Comparison of ENCODE assay signal across 8 mouse cellular contexts in genomic region chr3:104643810-104644270, GRCm38 (mm10). TPM values are rescaled to one million over a fixed set of nuclear protein-coding genes. Genes with fewer than 3 reads are reported as not detected.
DNase-seq lines count a peak whose midpoint lies in the region; ATAC-seq lines count a peak whose summit lies in the region.

No protein-coding gene starts in this region.

- H3K36me3 ChIP-seq in intestine, embryonic 14.5 days (ENCODE audit: control insufficient read depth, insufficient read depth, low read length), result no peaks in the 10 kb centered on the region

- H3K27ac ChIP-seq in intestine, embryonic 14.5 days (ENCODE audit: low read depth), result no peak overlapping the region

- intact Hi-C loops in left cerebral cortex, postnatal 14 days (cut with DNase I), result loop anchor here (2.0 kb wide), 1 partner anchor 31 kb away; no protein-coding TSS in a partner anchor

- H3K4me2 ChIP-seq in intestine, embryonic 14.5 days (ENCODE audit: low read length), result no peak overlapping the region

- H3K4me1 ChIP-seq in intestine, embryonic 14.5 days (replicated peaks; ENCODE audit: control insufficient read depth, insufficient read depth, low read length), result peaks cover 4% of the 10 kb centered on the region; the same call in 1 of the 2 replicates

- H3K9ac ChIP-seq in intestine, embryonic 14.5 days (ENCODE audit: low read length), result no peak overlapping the region

- H3K9me3 ChIP-seq in intestine, embryonic 14.5 days (ENCODE audit: control insufficient read depth, low read length), result no peaks in the 10 kb centered on the region

- DNase-seq in urinary bladder, postnatal 14 days (ENCODE audit: low spot score), result peak; percentile 57
- DNase-seq in urinary bladder, adult 2 months (ENCODE audit: low spot score), result no peak
- DNase-seq in cerebellum, adult 11-12 months, result peak; percentile 59
- DNase-seq in forelimb bud, embryonic 11.5 days (ENCODE audit: low read depth, low spot score), result peak; percentile 61
- DNase-seq in intestine, embryonic 14.5 days (ENCODE audit: low spot score), result no peak
- DNase-seq in left cerebral cortex, postnatal 14 days (ENCODE audit: low spot score in 2 of 2), result peak; percentile 43 to 68
- peak; percentile 62 for DNase-seq in mesoderm, embryonic 11.5 days (ENCODE audit: low read depth, low spot score)
- DNase-seq in spleen, postnatal 4 days (ENCODE audit: low spot score in 2 of 2), result peak; percentile 66 to 80

- no peaks in the 10 kb centered on the region for H3K27me3 ChIP-seq in intestine, embryonic 14.5 days (replicated peaks; ENCODE audit: control insufficient read depth, insufficient read depth, low read length)

- ATAC-seq in intestine, embryonic 14.5 days (replicated peaks; ENCODE audit: low FRiP score, low TSS enrichment, low read depth), result 0 out of 2 replicates have a peak, but pooled peaks have one; percentile 28

- H3K4me3 ChIP-seq in intestine, embryonic 14.5 days (ENCODE audit: low read depth, low read length), result no peak overlapping the region

- 6% methylated on average over 2 of the region's 2 CpGs for WGBS in intestine, embryonic 14.5 days

RNA-seq across cellular contexts. Expression of gene Slc16a1, which starts 5.4 kb away (rescaled TPM):
- polyA plus RNA-seq in urinary bladder, adult 2 months (2012; rRNA removed), result 24.7 and 25.4 TPM in 2 replicates
- polyA plus RNA-seq in intestine, embryonic 14.5 days (2014; fragmentation: Nextera tagmentation; extraction: Ambion mirVana), result 42.5 and 45.8 TPM in 2 replicates
- total RNA-seq in left cerebral cortex, postnatal 14 days (2021), result 10 to 100 TPM; 73.0 to 75.0 TPM

Comparison
In these comparisons a context has a peak if more than half of its experiments do, and no peak if none do; other contexts are left out.
1. DNase-seq: peak in urinary bladder, postnatal 14 days (single experiment), cerebellum, adult 11-12 months (single experiment), forelimb bud, embryonic 11.5 days (single experiment), left cerebral cortex, postnatal 14 days (2 of 2), mesoderm, embryonic 11.5 days (single experiment) and spleen, postnatal 4 days (2 of 2); none in urinary bladder, adult 2 months (single experiment) and intestine, embryonic 14.5 days (single experiment).